Mouse (Mus musculus) embryonic facial prominence, embryonic 13.5 days (tissue): ENCODE data around the gene Mia2. TPM values are rescaled to one million over a fixed set of nuclear protein-coding genes. Genes with fewer than 3 reads are reported as not detected.
A peak's percentile ranks its signal among the peaks of the same experiment; 100 is the strongest.

Source experiments
- ATAC-seq: fragments of 200-750 bp; cut with Nextera tagmentation; 2 replicates; pipeline ENCODE4 v1.8.0; 2017; ENCODE audit warnings: low read depth; ENCODE audit not compliant: insufficient number of reproducible peaks, insufficient read depth, low FRiP score, low TSS enrichment
- H3K27ac ChIP-seq: fragments of 300-500 bp; sonication (generic); 2 replicates; pipeline ENCODE4 v1.5.1; 2015; ENCODE audit warnings: moderate library complexity, mild to moderate bottlenecking, inconsistent platforms
- H3K27me3 ChIP-seq: fragments of 300-500 bp; sonication (generic); 2 replicates; pipeline ENCODE4 v1.6.1; 2015; ENCODE audit warnings: mild to moderate bottlenecking, inconsistent platforms
- H3K36me3 ChIP-seq: fragments of 300-500 bp; sonication (generic); 2 replicates; pipeline ENCODE4 v1.6.1; 2015; ENCODE audit warnings: mild to moderate bottlenecking, inconsistent platforms
- H3K4me1 ChIP-seq: fragments of 300-500 bp; sonication (generic); 2 replicates; pipeline ENCODE4 v1.6.1; 2015; ENCODE audit warnings: inconsistent platforms
- H3K4me2 ChIP-seq: fragments of 300-500 bp; sonication (generic); 2 replicates; pipeline ENCODE4 v1.6.1; 2015; ENCODE audit warnings: moderate library complexity, mild to moderate bottlenecking, inconsistent platforms
- H3K4me3 ChIP-seq: fragments of 300-500 bp; sonication (generic); 2 replicates; pipeline ENCODE4 v1.5.1; 2015; ENCODE audit warnings: mild to moderate bottlenecking, inconsistent platforms
- H3K9ac ChIP-seq: fragments of 300-500 bp; sonication (generic); 2 replicates; pipeline ENCODE4 v1.6.1; 2015; ENCODE audit warnings: mild to moderate bottlenecking, inconsistent platforms
- H3K9me3 ChIP-seq: fragments of 300-500 bp; sonication (generic); 2 replicates; pipeline ENCODE4 v1.6.1; 2016; ENCODE audit warnings: inconsistent platforms
- WGBS: fragments of 180-500 bp; shearing (Covaris S2); methylation state at CpG from one replicate; pipeline ENCODE4 v1.1.7; 2015; ENCODE audit warnings: mixed read lengths; 5-methylcytosine and 5-hydroxymethylcytosine counted together
- polyA plus RNA-seq: library from polyadenylated mRNA; unstranded; fragments of >200 nt; fragmentation: Nextera tagmentation; extraction: Ambion mirVana; gene quantifications from 2 replicates; pipeline ENCODE4 v1.2.1, GENCODE M21; 2015

The Mia2 gene
- polyA plus RNA-seq, 1 experiment from 2014 or later, result 62.6 TPM

DNA sequence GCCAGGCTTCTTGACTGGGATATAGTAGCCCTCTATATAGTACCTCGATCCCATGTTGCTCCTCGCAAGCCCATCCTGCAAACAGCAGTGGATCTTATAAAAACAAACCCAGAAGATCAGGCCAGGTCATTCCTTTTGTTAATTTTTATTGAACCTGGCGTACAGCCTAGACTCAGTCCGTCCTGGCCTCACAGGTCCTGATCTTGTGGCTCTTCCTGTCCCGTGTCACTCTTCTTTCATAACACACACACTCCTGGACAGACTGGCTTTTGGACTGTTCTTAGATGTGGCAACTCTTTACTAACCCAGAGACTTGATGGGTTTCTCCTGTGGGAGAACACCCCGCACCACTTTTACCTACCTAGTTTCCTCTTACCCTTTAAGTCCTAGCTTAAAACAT lies 10.3 kb downstream of the Mia2 start:
- H3K9ac ChIP-seq, result no peak overlapping the region
- no peak for ATAC-seq
- no peak overlapping the region for H3K27ac ChIP-seq
- no peaks in the 10 kb centered on the region for H3K27me3 ChIP-seq
- no peak overlapping the region for H3K4me3 ChIP-seq
- no peaks in the 10 kb centered on the region for H3K36me3 ChIP-seq
- 81% methylated on average over 6 of the region's 6 CpGs for WGBS
- no peaks in the 10 kb centered on the region for H3K4me1 ChIP-seq
- H3K9me3 ChIP-seq, result no peaks in the 10 kb centered on the region
- H3K4me2 ChIP-seq, result no peak overlapping the region

DNA sequence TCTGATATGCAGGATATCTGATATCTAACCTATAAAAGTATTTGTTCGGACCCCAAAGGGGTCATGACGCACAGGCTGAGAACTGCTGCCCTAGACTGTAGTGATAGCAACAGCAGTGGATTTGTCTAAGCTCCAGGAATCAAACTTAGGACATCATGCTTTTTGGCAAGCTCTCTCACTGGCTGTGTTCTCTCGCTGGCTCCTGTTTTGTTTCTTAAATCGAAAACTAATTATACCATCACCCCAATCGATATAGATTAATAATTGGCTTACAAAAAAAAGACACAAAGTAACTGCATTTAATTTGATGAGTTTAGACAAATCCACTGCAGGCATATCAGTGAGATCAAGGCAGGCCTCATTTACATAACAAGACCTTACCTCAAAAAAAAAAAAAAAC lies 10.9 kb downstream of the Mia2 start:
- 85% methylated on average over 5 of the region's 5 CpGs for WGBS
- no peak overlapping the region for H3K4me2 ChIP-seq
- H3K4me3 ChIP-seq, result no peak overlapping the region
- no peak for ATAC-seq
- H3K36me3 ChIP-seq, result no peaks in the 10 kb centered on the region
- no peaks in the 10 kb centered on the region for H3K9me3 ChIP-seq
- H3K27ac ChIP-seq, result no peak overlapping the region
- no peak overlapping the region for H3K9ac ChIP-seq
- no peaks in the 10 kb centered on the region for H3K27me3 ChIP-seq
- H3K4me1 ChIP-seq, result no peaks in the 10 kb centered on the region

DNA sequence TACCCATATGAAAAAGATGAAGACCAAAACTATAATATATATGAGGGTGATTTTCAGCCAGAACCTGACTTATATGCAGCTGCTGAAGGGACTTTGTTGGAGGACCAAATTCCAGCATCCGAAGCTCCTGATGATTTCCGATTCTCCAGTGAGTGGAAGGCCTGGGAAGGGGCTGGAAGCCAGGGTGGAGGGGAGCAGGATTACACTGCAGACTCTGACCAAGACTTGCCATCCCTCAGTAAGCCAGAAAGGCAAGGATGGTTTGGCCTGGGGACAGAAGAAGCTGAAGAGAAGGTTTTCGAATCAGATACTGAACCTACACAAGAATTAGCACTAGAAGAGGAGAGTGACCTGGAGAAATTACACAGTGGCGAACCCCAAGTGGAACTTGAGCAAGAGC lies 12.3 kb downstream of the Mia2 start:
- Histone ChIP-seq H3K9me3 (no peaks in the 10 kb centered on the region), H3K4me3 (no peak overlapping the region), H3K4me1 (no peaks in the 10 kb centered on the region), H3K9ac (no peak overlapping the region), H3K36me3 (no peaks in the 10 kb centered on the region), H3K4me2 (no peak overlapping the region), H3K27ac (no peak overlapping the region), H3K27me3 (no peaks in the 10 kb centered on the region)
- no peak for ATAC-seq
- WGBS, result 89% methylated on average over 4 of the region's 4 CpGs

DNA sequence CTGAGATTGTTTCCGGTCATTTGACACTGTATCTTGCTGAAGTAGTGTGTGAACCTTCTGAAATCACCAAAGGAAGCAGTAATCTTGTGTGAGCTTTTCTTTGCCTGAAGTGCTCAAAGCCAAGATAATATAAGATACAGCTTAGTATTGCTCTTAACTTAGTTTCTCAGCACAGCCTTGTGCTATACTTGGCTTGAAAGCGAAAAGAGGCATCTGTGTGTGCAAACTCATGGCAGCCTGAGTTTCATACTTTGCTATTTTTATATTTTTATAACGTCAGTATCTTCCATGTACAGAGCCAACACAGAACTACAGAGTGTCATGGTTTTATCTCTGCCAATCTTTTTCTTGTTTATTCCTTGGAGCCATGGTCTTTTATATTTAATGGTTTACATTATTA lies 21.6 kb downstream of the Mia2 start:
- Histone ChIP-seq H3K27ac (no peak overlapping the region), H3K36me3 (no peaks in the 10 kb centered on the region), H3K4me2 (no peak overlapping the region), H3K9me3 (no peaks in the 10 kb centered on the region), H3K9ac (no peak overlapping the region), H3K4me3 (no peak overlapping the region), H3K27me3 (no peaks in the 10 kb centered on the region), H3K4me1 (no peaks in the 10 kb centered on the region)
- WGBS, result 85% methylated on average over 3 of the region's 3 CpGs
- no peak for ATAC-seq

DNA sequence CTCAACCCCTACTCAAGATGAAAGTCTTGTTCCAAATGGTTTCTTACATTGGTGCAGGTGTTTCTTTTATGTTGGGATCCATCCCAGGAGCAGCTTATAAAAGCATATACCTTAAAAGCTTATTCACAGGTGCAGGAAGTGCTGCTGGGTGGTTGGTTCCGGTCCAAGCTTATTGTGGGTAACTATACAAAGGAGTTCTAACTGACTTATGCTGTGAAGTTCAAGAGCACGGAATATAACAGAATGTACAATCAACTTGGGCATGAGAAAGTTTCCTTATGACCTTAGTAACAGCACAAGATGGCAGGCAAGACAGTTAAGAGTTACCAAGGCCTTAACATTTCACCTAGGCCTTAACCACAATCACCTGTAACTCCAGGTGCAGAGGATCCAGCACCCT lies 29.8 kb downstream of the Mia2 start:
- Histone ChIP-seq H3K4me2 (no peak overlapping the region), H3K9ac (no peak overlapping the region), H3K27ac (no peak overlapping the region), H3K4me3 (no peak overlapping the region), H3K4me1 (peaks cover 7% of the 10 kb centered on the region), H3K27me3 (no peaks in the 10 kb centered on the region), H3K36me3 (no peaks in the 10 kb centered on the region), H3K9me3 (no peaks in the 10 kb centered on the region)
- 83% methylated on average over 2 of the region's 2 CpGs for WGBS
- ATAC-seq, result no peak

DNA sequence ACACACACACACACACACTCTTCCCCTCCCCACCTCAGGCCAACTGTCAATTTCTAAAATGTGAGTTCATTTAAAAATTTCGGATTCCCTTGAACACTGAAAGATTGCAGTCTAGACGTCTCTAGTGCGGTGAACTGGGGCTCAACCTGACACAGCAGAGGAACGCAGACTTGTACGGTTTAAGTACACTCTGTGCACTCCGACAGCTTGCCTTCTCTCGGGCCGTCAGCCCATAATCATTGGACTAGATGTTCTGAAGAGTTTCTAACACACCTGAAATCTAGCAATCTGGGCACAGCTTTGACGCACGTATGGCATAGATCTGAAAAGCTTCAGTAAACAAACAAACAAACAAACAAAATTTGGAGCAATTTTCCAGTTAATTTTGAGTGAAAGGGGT lies 32.9 kb downstream of the Mia2 start:
- ATAC-seq, result no peak
- Histone ChIP-seq H3K4me2 (no peak overlapping the region), H3K27ac (no peak overlapping the region), H3K27me3 (no peaks in the 10 kb centered on the region), H3K36me3 (no peaks in the 10 kb centered on the region), H3K4me3 (no peak overlapping the region), H3K4me1 (peaks cover 19% of the 10 kb centered on the region), H3K9ac (no peak overlapping the region), H3K9me3 (no peaks in the 10 kb centered on the region)
- WGBS, result 79% methylated on average over 10 of the region's 10 CpGs

DNA sequence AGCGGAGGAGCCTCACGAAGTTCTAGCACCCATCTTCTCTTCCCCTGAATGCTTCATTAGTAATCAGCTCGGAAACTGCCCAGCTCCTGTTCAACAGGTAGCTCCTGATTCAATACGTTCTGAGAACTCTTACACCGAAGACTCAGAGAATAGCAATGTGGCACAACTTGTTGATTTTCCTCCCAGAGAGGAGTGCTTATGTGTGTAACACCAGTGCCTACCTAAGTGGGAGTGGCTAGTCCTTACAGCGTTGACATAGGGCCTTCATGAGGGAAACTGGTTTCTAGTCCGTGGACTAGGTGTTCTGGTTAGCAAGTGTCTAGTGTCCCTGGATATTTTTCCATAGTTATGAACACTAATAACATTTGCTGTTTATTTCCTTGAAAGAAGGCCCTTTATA lies 33.4 kb downstream of the Mia2 start:
- Histone ChIP-seq H3K4me3 (peak overlapping the region; percentile 86; the same call in 1 of the 2 replicates), H3K4me1 (peaks cover 19% of the 10 kb centered on the region), H3K9ac (no peak overlapping the region), H3K27me3 (no peaks in the 10 kb centered on the region), H3K36me3 (no peaks in the 10 kb centered on the region), H3K4me2 (peak overlapping the region; percentile 72), H3K27ac (no peak overlapping the region), H3K9me3 (no peaks in the 10 kb centered on the region)
- no peak for ATAC-seq
- 47% methylated on average over 7 of the region's 7 CpGs for WGBS

DNA sequence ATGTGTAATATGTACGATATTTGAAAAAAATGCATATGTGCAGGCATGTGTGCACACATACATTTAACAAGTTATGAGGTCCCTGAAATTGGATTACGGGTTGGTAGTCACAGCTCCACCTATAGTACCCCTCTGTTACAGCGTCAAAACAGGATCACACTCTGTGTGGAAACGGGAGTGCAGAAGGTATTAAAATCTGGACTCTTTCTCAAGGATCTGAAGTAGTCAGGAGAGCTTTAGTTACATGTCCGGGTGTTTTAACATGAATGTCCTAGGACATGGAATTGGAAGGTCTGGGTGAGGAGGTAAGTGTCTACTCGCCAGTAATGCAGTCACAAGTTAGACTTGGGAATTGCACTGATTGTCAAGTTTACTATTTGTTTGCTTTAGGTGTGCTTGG lies 34.0 kb downstream of the Mia2 start:
- Histone ChIP-seq H3K4me2 (peak overlapping the region; percentile 72), H3K4me1 (peaks cover 19% of the 10 kb centered on the region), H3K27ac (peak overlapping the region; percentile 73), H3K4me3 (peak overlapping the region; percentile 86), H3K9ac (peak overlapping the region; percentile 61; the same call in 1 of the 2 replicates), H3K36me3 (no peaks in the 10 kb centered on the region), H3K27me3 (no peaks in the 10 kb centered on the region), H3K9me3 (no peaks in the 10 kb centered on the region)
- WGBS, result 11% methylated on average over 6 of the region's 6 CpGs
- ATAC-seq, result no peak

DNA sequence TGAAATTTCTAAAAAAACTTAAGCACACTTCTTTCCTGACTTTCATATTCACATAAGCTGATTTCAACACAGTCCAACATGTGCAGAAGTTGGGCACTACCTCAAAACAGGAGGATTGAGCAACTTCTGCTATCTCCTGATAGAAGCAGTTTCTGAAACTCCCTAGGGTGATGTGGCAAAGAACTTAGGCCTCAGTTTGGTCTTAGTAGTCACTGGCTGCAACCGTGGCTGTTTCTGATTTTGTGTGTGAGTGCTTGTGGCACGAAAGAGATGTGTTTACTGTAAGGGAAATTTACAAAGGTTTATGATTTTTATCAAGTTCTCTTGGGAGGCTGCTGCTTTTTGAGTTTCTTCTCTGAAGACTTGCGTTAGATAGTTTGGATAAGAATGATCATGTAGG lies 34.6 kb downstream of the Mia2 start:
- Histone ChIP-seq H3K9me3 (no peaks in the 10 kb centered on the region), H3K36me3 (0 out of 2 replicates have a peak, but pooled peaks cover 3% of the 10 kb centered on the region), H3K4me2 (peak overlapping the region; percentile 72), H3K27me3 (no peaks in the 10 kb centered on the region), H3K4me1 (peaks cover 19% of the 10 kb centered on the region), H3K27ac (peak overlapping the region; percentile 94), H3K4me3 (peak overlapping the region; percentile 86), H3K9ac (peak overlapping the region; percentile 97)
- WGBS, result 5% methylated on average over 3 of the region's 3 CpGs
- no peak for ATAC-seq

DNA sequence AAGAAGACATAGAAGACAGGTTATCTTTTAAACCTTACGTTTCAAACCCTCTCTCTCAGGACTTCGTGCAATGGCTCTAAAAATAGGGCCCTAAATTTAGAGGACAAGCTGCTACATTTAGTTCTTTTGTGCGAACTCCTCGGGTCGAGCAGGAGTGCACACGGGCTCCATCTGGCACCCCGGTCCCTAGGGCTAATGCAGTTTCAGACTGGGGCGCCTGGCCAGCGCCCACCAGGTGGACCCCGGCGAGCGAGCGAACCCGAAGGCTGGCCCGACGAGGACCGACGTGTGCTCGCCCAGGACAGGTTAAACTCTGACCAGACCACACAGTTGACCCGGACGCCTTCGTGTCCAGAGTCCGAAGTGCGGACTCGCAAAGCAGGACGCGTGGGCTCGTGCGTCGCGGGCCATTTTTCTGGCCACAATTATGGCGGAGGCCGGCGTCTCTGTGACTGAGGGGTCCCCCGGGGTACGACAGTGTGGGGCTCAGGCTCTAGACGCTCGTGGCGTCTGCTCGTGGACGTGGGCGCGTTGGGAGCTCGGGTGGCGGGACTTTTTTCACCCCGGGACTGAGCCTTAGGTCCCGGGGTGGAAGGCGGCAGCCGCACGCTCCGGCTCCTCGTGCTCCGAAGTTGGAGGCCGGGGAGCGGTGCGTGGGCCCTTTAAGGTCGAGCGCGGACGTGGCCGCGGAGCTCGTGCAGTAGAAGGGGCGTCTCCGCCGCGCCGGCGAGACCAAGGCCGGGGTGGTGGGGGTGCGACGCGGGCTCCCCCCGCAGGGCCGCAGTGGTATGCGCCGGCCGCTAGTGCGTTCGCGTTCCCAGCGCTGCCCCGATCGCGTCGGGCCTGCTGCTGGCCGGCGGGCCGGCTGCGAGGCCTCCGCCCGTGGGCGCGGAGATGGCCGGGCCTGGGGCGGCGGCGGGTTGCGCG lies 35.3 kb downstream of the Mia2 start:
- H3K4me1 ChIP-seq, result peaks cover 19% of the 10 kb centered on the region
- ATAC-seq, result peak; percentile 97
- peak overlapping the region; percentile 94 for H3K27ac ChIP-seq
- no peaks in the 10 kb centered on the region for H3K9me3 ChIP-seq
- H3K9ac ChIP-seq, result peak overlapping the region; percentile 97
- peak overlapping the region; percentile 72 for H3K4me2 ChIP-seq
- 0 out of 2 replicates have a peak, but pooled peaks cover 4% of the 10 kb centered on the region for H3K36me3 ChIP-seq
- H3K27me3 ChIP-seq, result no peaks in the 10 kb centered on the region
- H3K4me3 ChIP-seq, result peak overlapping the region; percentile 86
- under 1% methylated on average over 99 of the region's 100 CpGs for WGBS

DNA sequence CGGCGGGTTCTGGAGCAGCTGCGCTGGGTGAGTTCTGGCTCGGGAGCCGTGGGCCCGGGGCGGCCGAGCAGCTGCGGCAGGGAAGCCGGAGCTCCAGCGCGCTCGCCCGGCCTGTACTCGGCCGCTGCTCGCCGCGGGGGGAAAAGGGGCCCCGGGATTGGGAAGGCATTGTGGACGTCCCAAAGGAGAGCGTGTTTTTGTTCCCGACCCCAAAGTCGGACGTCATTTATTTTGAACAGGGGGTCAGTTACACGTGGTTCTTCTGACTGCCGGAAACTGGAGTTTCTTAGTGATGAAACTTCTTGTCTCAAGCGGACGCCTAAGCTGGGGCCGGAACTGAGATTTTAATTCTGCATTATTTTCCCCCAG lies 36.0 kb downstream of the Mia2 start:
- no peak; the same call in 1 of the 2 replicates for ATAC-seq
- WGBS, result under 1% methylated on average over 30 of the region's 30 CpGs

DNA sequence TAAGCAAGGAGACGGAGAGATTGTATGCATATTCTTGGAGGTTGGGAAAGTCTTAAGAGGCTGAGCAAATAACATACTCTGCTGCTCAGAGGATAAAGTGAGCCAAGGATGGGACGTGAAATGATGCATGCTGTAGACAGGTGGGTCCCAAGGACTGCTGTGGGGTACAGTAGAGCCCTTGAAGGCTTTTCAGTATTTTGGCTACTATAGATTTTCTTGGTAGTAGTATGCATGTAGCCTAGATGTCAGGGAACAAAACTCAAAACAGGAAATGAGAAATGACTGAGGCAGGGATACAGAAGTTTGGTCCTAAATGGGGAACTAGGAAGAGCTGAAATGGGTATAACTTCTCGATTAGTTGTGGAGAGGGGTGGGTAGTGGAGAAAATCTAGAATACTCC lies 36.9 kb downstream of the Mia2 start:
- Histone ChIP-seq H3K27me3 (no peaks in the 10 kb centered on the region), H3K27ac (no peak overlapping the region), H3K9ac (peak overlapping the region; percentile 97), H3K36me3 (peaks cover 13% of the 10 kb centered on the region; the same call in 1 of the 2 replicates), H3K4me3 (peak overlapping the region; percentile 86), H3K4me2 (peak overlapping the region; percentile 72), H3K9me3 (no peaks in the 10 kb centered on the region), H3K4me1 (peaks cover 19% of the 10 kb centered on the region)
- WGBS, result 40% methylated on average over 3 of the region's 3 CpGs
- ATAC-seq, result no peak

More for the DNA sequence above, 36.0 kb downstream of the Mia2 start:
- H3K4me2 ChIP-seq, result peak overlapping the region; percentile 72
- H3K4me3 ChIP-seq, result peak overlapping the region; percentile 86
- H3K9ac ChIP-seq, result peak overlapping the region; percentile 97
- no peaks in the 10 kb centered on the region for H3K27me3 ChIP-seq
- peak overlapping the region; percentile 94 for H3K27ac ChIP-seq
- H3K9me3 ChIP-seq, result no peaks in the 10 kb centered on the region
- peaks cover 19% of the 10 kb centered on the region for H3K4me1 ChIP-seq
- H3K36me3 ChIP-seq, result peaks cover 8% of the 10 kb centered on the region; the same call in 1 of the 2 replicates
